Comparison of ENCODE assay signal across 13 mouse cellular contexts in the genomic region with DNA sequence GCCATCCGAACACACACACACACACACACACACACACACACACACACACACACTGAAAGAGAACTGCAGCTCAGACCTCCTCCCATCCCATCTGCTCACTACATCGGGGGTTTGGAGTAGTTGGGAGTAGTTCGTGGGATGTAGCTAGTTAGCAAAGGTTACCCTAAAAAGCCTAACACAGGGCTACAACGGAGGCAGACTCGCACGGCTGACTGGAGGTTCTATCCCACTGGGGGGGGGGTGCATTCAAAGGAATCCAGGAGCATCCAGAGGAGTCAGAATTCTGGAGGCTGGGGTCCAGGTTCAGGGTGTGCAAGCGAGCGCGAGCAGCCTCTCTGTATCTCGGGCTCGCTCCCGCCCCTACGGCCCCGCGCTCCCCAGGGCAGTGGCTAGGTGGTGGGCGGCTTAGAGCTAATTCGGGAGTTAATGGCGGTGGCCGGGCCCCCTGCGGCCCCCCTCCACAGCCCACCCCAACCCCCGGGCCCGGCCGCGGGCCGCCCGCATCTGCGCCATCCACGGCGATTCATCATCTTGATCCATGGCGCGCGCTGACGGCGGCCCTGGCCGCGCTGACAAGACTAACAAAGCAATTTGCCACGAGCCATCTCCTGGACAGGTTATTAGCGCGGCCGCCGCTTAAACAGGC. TPM values are rescaled to one million over a fixed set of nuclear protein-coding genes. Genes with fewer than 3 reads are reported as not detected.
DNase-seq lines count a peak whose midpoint lies in the region; ATAC-seq and TF ChIP-seq lines count a peak whose summit lies in the region.
"Had no signal": no experiment of that assay in that cellular context is flagged by ENCODE, and none has a peak within 500 bp of the region (broad histone marks: within the 10 kb centered on the region; RNA-seq: fewer than 3 reads in every experiment).

No protein-coding gene starts in this region.

- peaks cover 3% of the 10 kb centered on the region for H3K27me3 ChIP-seq in testis, adult 2 months (ENCODE audit: control insufficient read depth, insufficient read depth, low read length)
- H3K27me3 ChIP-seq in forebrain, embryonic 13.5 days, result peaks cover 100% of the 10 kb centered on the region
- peaks cover 100% of the 10 kb centered on the region for H3K27me3 ChIP-seq in limb, embryonic 13.5 days

- TF ChIP-seq POLR2A in testis, adult 2 months (IDR thresholded peaks at IDR 0.05; ENCODE audit: control insufficient read depth, low read depth, low read length), result no peak

- 0% methylated on average over 40 of the region's 41 CpGs for WGBS in forebrain, embryonic 13.5 days
- 1% methylated on average over 40 of the region's 41 CpGs for WGBS in limb, embryonic 13.5 days

- H3K4me3 ChIP-seq in testis, adult 2 months (ENCODE audit: control insufficient read depth, low read depth, low read length), result peak overlapping the region; percentile 37
- H3K4me3 ChIP-seq in forebrain, embryonic 13.5 days, result peak overlapping the region; percentile 22
- peak overlapping the region; percentile 32 for H3K4me3 ChIP-seq in limb, embryonic 13.5 days

- DNase-seq in testis, postnatal 10 days (ENCODE audit: low spot score), result no peak
- DNase-seq in Muller cell, postnatal 12 days (ENCODE audit: inconsistent ontology term), result no peak
- DNase-seq in adrenal gland, adult 2 months, result no peak
- no peak for DNase-seq in lung, postnatal 36 days
- DNase-seq in liver, result no peak
- DNase-seq: adrenal gland, postnatal 36 days; cerebellum, postnatal 14 days had no signal

- ATAC-seq in forebrain, embryonic 13.5 days, result peak; percentile 47; the same call in 1 of the 2 replicates
- ATAC-seq in limb, embryonic 13.5 days (ENCODE audit: low FRiP score, low read depth), result no peak

- TF ChIP-seq CTCF in testis, adult 2 months (IDR thresholded peaks at IDR 0.05; ENCODE audit: control insufficient read depth, insufficient read depth, insufficient replicate concordance, low read depth, low read length), result no peak

- H3K36me3 ChIP-seq in testis, adult 2 months (ENCODE audit: control insufficient read depth, insufficient read depth, low read length), result no peaks in the 10 kb centered on the region
- H3K36me3 ChIP-seq in forebrain, embryonic 13.5 days (ENCODE audit: poor library complexity, severe bottlenecking), result no peaks in the 10 kb centered on the region
- H3K36me3 ChIP-seq in limb, embryonic 13.5 days, result no peaks in the 10 kb centered on the region

- H3K4me2 ChIP-seq in forebrain, embryonic 13.5 days, result peak overlapping the region; percentile 52
- H3K4me2 ChIP-seq in limb, embryonic 13.5 days (replicated peaks), result peak overlapping the region; percentile 54

- H3K27ac ChIP-seq in testis, adult 2 months (ENCODE audit: control insufficient read depth, insufficient read depth, low read depth, low read length), result no peak overlapping the region
- no peak overlapping the region for H3K27ac ChIP-seq in forebrain, embryonic 13.5 days
- H3K27ac ChIP-seq in limb, embryonic 13.5 days, result no peak overlapping the region

- H3K9me3 ChIP-seq in forebrain, embryonic 13.5 days (replicated peaks), result no peaks in the 10 kb centered on the region
- H3K9me3 ChIP-seq in limb, embryonic 13.5 days, result no peaks in the 10 kb centered on the region

- peaks cover 21% of the 10 kb centered on the region for H3K4me1 ChIP-seq in testis, adult 2 months (ENCODE audit: control insufficient read depth, insufficient read depth, low read length)
- peaks cover 15% of the 10 kb centered on the region; the same call in 1 of the 2 replicates for H3K4me1 ChIP-seq in forebrain, embryonic 13.5 days
- peaks cover 22% of the 10 kb centered on the region for H3K4me1 ChIP-seq in limb, embryonic 13.5 days

- no peak overlapping the region for H3K9ac ChIP-seq in forebrain, embryonic 13.5 days
- no peak overlapping the region for H3K9ac ChIP-seq in limb, embryonic 13.5 days

RNA-seq across cellular contexts. Expression of a gene that starts 4.1 kb away (rescaled TPM):
- 0.08 and 0.25 TPM in 2 replicates for polyA plus RNA-seq in testis, adult 2 months (2012; rRNA removed)
- polyA plus RNA-seq in forebrain, embryonic 13.5 days (2015; fragmentation: Nextera tagmentation; extraction: Ambion mirVana), result 0.09 and 0.11 TPM in 2 replicates
- polyA plus RNA-seq in limb, embryonic 13.5 days (2015; fragmentation: Nextera tagmentation; extraction: Ambion mirVana), result 0.18 TPM in 1 of 2 replicates, not detected in the other
- not detected for total RNA-seq in adrenal gland, adult 2 months (2021)
- not detected in 2 replicates for polyA plus RNA-seq in adrenal gland, adult 2 months (2012; rRNA removed)
- total RNA-seq: adrenal gland, postnatal 36 days; hematopoietic stem cell, adult 5-6 weeks had no signal

RNA-seq across cellular contexts. Expression of a gene that starts 53.3 kb away (rescaled TPM):
- polyA plus RNA-seq in testis, adult 2 months (2012; rRNA removed), result not detected in 2 replicates
- 0.25 TPM in 1 of 2 replicates, not detected in the other for polyA plus RNA-seq in forebrain, embryonic 13.5 days (2015; fragmentation: Nextera tagmentation; extraction: Ambion mirVana)
- not detected in 2 replicates for polyA plus RNA-seq in limb, embryonic 13.5 days (2015; fragmentation: Nextera tagmentation; extraction: Ambion mirVana)
- total RNA-seq in adrenal gland, adult 2 months (2021), result not detected
- polyA plus RNA-seq in adrenal gland, adult 2 months (2012; rRNA removed), result not detected in 2 replicates
- total RNA-seq: adrenal gland, postnatal 36 days; hematopoietic stem cell, adult 5-6 weeks; MEL had no signal
- polyA plus RNA-seq: lung, embryonic 16.5 days had no signal

RNA-seq across cellular contexts. Expression of a gene that starts 59.6 kb away (rescaled TPM):
- polyA plus RNA-seq in testis, adult 2 months (2012; rRNA removed), result 0.96 and 1.0 TPM in 2 replicates
- 0.09 TPM in 1 of 2 replicates, not detected in the other for polyA plus RNA-seq in forebrain, embryonic 13.5 days (2015; fragmentation: Nextera tagmentation; extraction: Ambion mirVana)
- not detected in 2 replicates for polyA plus RNA-seq in limb, embryonic 13.5 days (2015; fragmentation: Nextera tagmentation; extraction: Ambion mirVana)
- not detected for total RNA-seq in adrenal gland, adult 2 months (2021)
- 0.10 TPM in 1 of 2 replicates, not detected in the other for polyA plus RNA-seq in adrenal gland, adult 2 months (2012; rRNA removed)
- total RNA-seq: adrenal gland, postnatal 36 days; hematopoietic stem cell, adult 5-6 weeks; MEL had no signal
- polyA plus RNA-seq: lung, embryonic 16.5 days had no signal
